Mouse (Mus musculus) ES-Bruce4 (cell line): ENCODE results near the gene Cped1.

Experiments
- CTCF ChIP-seq: IDR thresholded peaks from one replicate; pipeline ENCODE4 v1.8.1; 2011; ENCODE audit warnings: low read depth, low read length
- EP300 ChIP-seq: IDR thresholded peaks from 2 replicates; pipeline ENCODE4 v1.6.1; 2011; ENCODE audit warnings: low read depth, low read length; ENCODE audit not compliant: insufficient read depth
- POLR2A ChIP-seq: IDR thresholded peaks from one replicate; pipeline ENCODE4 v1.8.1; 2011; ENCODE audit warnings: low read length; ENCODE audit not compliant: insufficient read depth

DNA sequence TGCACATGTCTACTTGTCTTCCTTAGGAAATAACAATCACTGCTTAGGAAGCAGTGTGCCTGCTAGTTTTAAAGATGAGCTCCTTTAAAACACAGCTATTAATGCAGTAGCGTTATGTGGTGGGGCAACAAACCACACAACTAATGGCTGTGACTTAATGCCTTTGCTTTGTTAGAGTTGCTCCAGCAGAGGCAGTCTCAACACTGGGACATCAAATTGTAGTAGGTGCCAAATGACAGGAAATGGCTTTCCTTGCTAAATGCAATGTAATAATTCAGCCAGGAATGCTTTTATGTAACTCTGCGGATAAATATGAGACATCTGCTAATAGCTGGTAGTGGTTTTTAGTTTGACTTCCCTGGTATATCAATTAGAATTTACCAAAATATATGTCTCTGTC is 8.2 kb upstream of the Cped1 start:
- no peak for TF ChIP-seq CTCF
- no peak for TF ChIP-seq POLR2A
- no peak for TF ChIP-seq EP300
